Comparison of ENCODE assay signal across 8 mouse cellular contexts in genomic region chr4:155653086-155653450, GRCm38 (mm10). TPM values are rescaled to one million over a fixed set of nuclear protein-coding genes. Genes with fewer than 3 reads are reported as not detected.
DNase-seq lines count a peak whose midpoint lies in the region; ATAC-seq and TF ChIP-seq lines count a peak whose summit lies in the region.

Gene Mmp23, minus strand, starts transcription at chr4:155653384.

- peak; percentile 35 for ATAC-seq in forebrain, embryonic 14.5 days
- peak; percentile 42 for ATAC-seq in midbrain, embryonic 16.5 days
- no peak for ATAC-seq in activated CD4-positive, CD25-positive, alpha-beta regulatory T cell, adult 4 months

- H3K27me3 ChIP-seq in forebrain, embryonic 14.5 days (replicated peaks; ENCODE audit: control insufficient read depth, insufficient read depth, low read length) = peaks cover 48% of the 10 kb centered on the region
- no peaks in the 10 kb centered on the region for H3K27me3 ChIP-seq in liver, adult 2 months (ENCODE audit: control insufficient read depth, insufficient read depth, low read length)
- H3K27me3 ChIP-seq in midbrain, embryonic 16.5 days (ENCODE audit: control insufficient read depth, insufficient read depth, low read depth, low read length) = peaks cover 54% of the 10 kb centered on the region

- H3K9me3 ChIP-seq in forebrain, embryonic 14.5 days (replicated peaks; ENCODE audit: control insufficient read depth, low read length) = no peaks in the 10 kb centered on the region
- H3K9me3 ChIP-seq in midbrain, embryonic 16.5 days (replicated peaks; ENCODE audit: control insufficient read depth, low read length, poor library complexity, severe bottlenecking) = no peaks in the 10 kb centered on the region

- peak within 1 kb of the TSS; percentile 56 for H3K9ac ChIP-seq in forebrain, embryonic 14.5 days (ENCODE audit: low read length)
- peak within 1 kb of the TSS; percentile 54 for H3K9ac ChIP-seq in liver, adult 2 months (ENCODE audit: low read depth, low read length)
- H3K9ac ChIP-seq in midbrain, embryonic 16.5 days (ENCODE audit: low read depth, low read length) = peak within 1 kb of the TSS; percentile 63

- no peak within 1 kb of the TSS for H3K27ac ChIP-seq in forebrain, embryonic 14.5 days (ENCODE audit: low read depth, low read length)
- no peak within 1 kb of the TSS for H3K27ac ChIP-seq in liver, adult 2 months (replicated peaks; ENCODE audit: insufficient read depth, low read depth, low read length)
- no peak within 1 kb of the TSS for H3K27ac ChIP-seq in midbrain, embryonic 16.5 days (ENCODE audit: low read length)

- peaks cover 18% of the 10 kb centered on the region for H3K4me1 ChIP-seq in forebrain, embryonic 14.5 days (ENCODE audit: control insufficient read depth, insufficient read depth, low read length)
- 0 out of 2 replicates have a peak, but pooled peaks cover 2% of the 10 kb centered on the region for H3K4me1 ChIP-seq in liver, adult 2 months (ENCODE audit: control insufficient read depth, insufficient read depth, low read length)
- peaks cover 22% of the 10 kb centered on the region; the same call in 1 of the 2 replicates for H3K4me1 ChIP-seq in midbrain, embryonic 16.5 days (ENCODE audit: control insufficient read depth, insufficient read depth, low read length)

- peak; percentile 51 for DNase-seq in 3T3-L1 (ENCODE audit: low read depth, low spot score)
- DNase-seq in Muller cell, postnatal 12 days (ENCODE audit: inconsistent ontology term) = peak; percentile 72
- peak; percentile 30 for DNase-seq in forebrain, embryonic 14.5 days (ENCODE audit: low spot score)
- DNase-seq in heart, postnatal 4 days = peak; percentile 81
- no peak for DNase-seq in liver, adult 2 months (ENCODE audit: extremely low read depth, low read depth, low spot score)
- DNase-seq in urinary bladder, postnatal 36 days (ENCODE audit: low spot score in 2 of 2) = peak; percentile 52 to 70

- H3K4me3 ChIP-seq in forebrain, embryonic 14.5 days (ENCODE audit: low read depth, low read length) = peak within 1 kb of the TSS; percentile 24
- H3K4me3 ChIP-seq in liver, adult 2 months (ENCODE audit: insufficient read depth, low read depth, low read length) = peak within 1 kb of the TSS; percentile 37; the same call in 1 of the 2 replicates
- peak within 1 kb of the TSS; percentile 30 for H3K4me3 ChIP-seq in midbrain, embryonic 16.5 days (ENCODE audit: low read depth, low read length)

- TF ChIP-seq CTCF in liver, adult 2 months (IDR thresholded peaks at IDR 0.05; ENCODE audit: low read depth, low read length) = no peak

- H3K36me3 ChIP-seq in forebrain, embryonic 14.5 days (ENCODE audit: control insufficient read depth, insufficient read depth, low read length) = peaks cover 49% of the 10 kb centered on the region
- H3K36me3 ChIP-seq in liver, adult 2 months (ENCODE audit: control insufficient read depth, insufficient read depth, low read length) = peaks cover 20% of the 10 kb centered on the region
- peaks cover 40% of the 10 kb centered on the region for H3K36me3 ChIP-seq in midbrain, embryonic 16.5 days (ENCODE audit: control insufficient read depth, insufficient read depth, low read length)

- no peak for TF ChIP-seq POLR2A in liver, adult 2 months (IDR thresholded peaks at IDR 0.05; ENCODE audit: extremely low read depth, insufficient read depth, low read length)

- H3K4me2 ChIP-seq in forebrain, embryonic 14.5 days (ENCODE audit: low read length) = peak within 1 kb of the TSS; percentile 53
- peak within 1 kb of the TSS; percentile 64 for H3K4me2 ChIP-seq in midbrain, embryonic 16.5 days (ENCODE audit: low read length)

- 1% methylated on average over 33 of the region's 33 CpGs for WGBS in forebrain, embryonic 14.5 days
- WGBS in liver, adult 2 months = 4% methylated on average over 33 of the region's 33 CpGs
- WGBS in midbrain, embryonic 16.5 days = under 1% methylated on average over 33 of the region's 33 CpGs

- H3K79me2 ChIP-seq in liver, adult 2 months (ENCODE audit: control insufficient read depth, insufficient read depth, low read length) = no peaks in the 10 kb centered on the region

RNA-seq across cellular contexts. Expression of gene Mmp23, which starts in this region (rescaled TPM):
- polyA plus RNA-seq in forebrain, embryonic 14.5 days (2014; fragmentation: Nextera tagmentation; extraction: Ambion mirVana) = 0.97 and 2.1 TPM in 2 replicates
- total RNA-seq in heart, postnatal 4 days (2021) = 10 to 100 TPM; 32.3 to 33.1 TPM
- total RNA-seq in liver, adult 2 months (2014; rRNA removed) = 1.7 and 1.8 TPM in 2 replicates
- polyA plus RNA-seq in liver, adult 2 months (2012; rRNA removed) = 2.7 and 3.0 TPM in 2 replicates
- polyA plus RNA-seq in midbrain, embryonic 16.5 days (2015; fragmentation: Nextera tagmentation; extraction: Ambion mirVana) = 3.1 and 4.6 TPM in 2 replicates
- polyA plus RNA-seq in activated CD4-positive, CD25-positive, alpha-beta regulatory T cell, adult 4 months (2017; shearing (Covaris generic)) = not detected

Comparison
In these comparisons a context has a peak if more than half of its experiments do, and no peak if none do; other contexts are left out.
1. RNA of gene Mmp23 (total RNA-seq): 32.3 to 33.1 TPM in heart, postnatal 4 days; 1.7 to 1.8 TPM in liver, adult 2 months; every median in the first group is over 10 times any median in the second.
2. Peak in every context shown above with its lines, with median percentiles within 50 percentile points of each other: H3K4me3 ChIP-seq and H3K9ac ChIP-seq.